In the genomic region with DNA sequence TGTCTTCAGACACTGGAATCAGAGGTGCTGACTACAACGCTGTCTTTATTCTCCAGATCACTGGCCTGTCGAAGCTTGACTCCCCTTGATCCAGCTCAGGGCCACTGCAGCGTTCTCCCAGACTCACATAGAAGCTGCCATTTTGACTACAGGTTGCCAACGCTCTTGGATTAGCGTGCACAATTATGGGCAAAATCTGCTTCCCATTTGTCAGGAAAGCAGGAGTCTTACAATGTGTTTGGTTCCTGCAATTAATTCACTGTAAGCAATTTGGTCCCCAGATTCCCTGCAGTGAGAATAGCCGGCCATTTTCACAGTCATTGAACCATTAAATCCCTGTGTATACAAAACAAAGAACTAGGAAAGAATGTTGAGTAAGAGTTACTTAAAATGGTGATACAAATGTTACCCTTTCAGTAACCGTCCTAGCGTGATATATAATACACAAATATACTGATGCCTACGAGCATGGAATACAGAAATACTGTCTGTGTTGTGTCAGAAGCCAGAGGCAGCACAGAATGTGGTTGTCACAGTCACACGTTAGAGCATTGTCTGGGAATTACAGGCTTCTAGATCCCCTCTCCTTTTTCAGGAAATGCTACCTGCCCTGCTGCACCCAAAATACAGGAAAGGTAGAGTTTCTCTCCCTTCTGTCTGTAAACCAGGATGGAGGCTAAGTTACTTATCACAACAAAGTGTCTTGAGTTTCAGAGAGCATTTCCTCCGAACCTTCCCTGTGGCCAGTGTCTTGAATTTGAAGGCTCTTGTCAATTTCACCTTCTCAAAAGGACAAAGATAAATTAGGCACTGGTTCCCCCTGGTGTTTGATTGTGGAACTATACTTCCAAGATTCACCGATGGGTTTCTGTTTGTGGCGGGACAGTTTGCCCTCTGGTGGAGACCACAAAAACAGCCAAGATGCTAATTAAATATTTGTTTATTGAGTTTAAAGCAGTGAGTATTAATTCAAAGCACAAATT, we compare ENCODE assay signal across 8 mouse cellular contexts. TPM values are rescaled to one million over a fixed set of nuclear protein-coding genes. Genes with fewer than 3 reads are reported as not detected.
DNase-seq lines count a peak whose midpoint lies in the region; ATAC-seq lines count a peak whose summit lies in the region.

No protein-coding gene starts in this region.

- no peaks in the 10 kb centered on the region for H3K36me3 ChIP-seq in heart, embryonic 12.5 days
- H3K36me3 ChIP-seq in forebrain, embryonic 14.5 days (ENCODE audit: control insufficient read depth, insufficient read depth, low read length), result no peaks in the 10 kb centered on the region
- H3K36me3 ChIP-seq in hindbrain, embryonic 12.5 days, result no peaks in the 10 kb centered on the region

- H3K4me1 ChIP-seq in heart, embryonic 12.5 days (replicated peaks), result 0 out of 2 replicates have a peak, but pooled peaks cover 4% of the 10 kb centered on the region
- peaks cover 6% of the 10 kb centered on the region; the same call in 1 of the 2 replicates for H3K4me1 ChIP-seq in forebrain, embryonic 14.5 days (ENCODE audit: control insufficient read depth, insufficient read depth, low read length)
- H3K4me1 ChIP-seq in hindbrain, embryonic 12.5 days, result peaks cover 3% of the 10 kb centered on the region; the same call in 1 of the 2 replicates

- DNase-seq in heart, adult 18-20 months, result peak; percentile 89 to 96
- peak; percentile 65 for DNase-seq in cerebellum, adult 11 months
- DNase-seq in forebrain, embryonic 14.5 days (ENCODE audit: low spot score), result peak; percentile 95
- peak; percentile 56 to 80 for DNase-seq in layer of hippocampus, postnatal 36 days
- DNase-seq in mesoderm, embryonic 11.5 days (ENCODE audit: low read depth, low spot score), result peak; percentile 92
- DNase-seq in right cerebral cortex, postnatal 14 days, result peak; percentile 59

- WGBS in heart, embryonic 12.5 days, result 55% methylated on average over 13 of the region's 13 CpGs
- 4% methylated on average over 13 of the region's 13 CpGs for WGBS in forebrain, embryonic 14.5 days
- 31% methylated on average over 13 of the region's 13 CpGs for WGBS in hindbrain, embryonic 12.5 days

- H3K9ac ChIP-seq in heart, embryonic 12.5 days, result no peak overlapping the region
- 0 out of 2 replicates have a peak overlapping the region, but pooled peaks have one; percentile 22 for H3K9ac ChIP-seq in forebrain, embryonic 14.5 days (ENCODE audit: low read length)
- no peak overlapping the region for H3K9ac ChIP-seq in hindbrain, embryonic 12.5 days

- H3K4me3 ChIP-seq in heart, embryonic 12.5 days, result no peak overlapping the region
- no peak overlapping the region for H3K4me3 ChIP-seq in forebrain, embryonic 14.5 days (ENCODE audit: low read depth, low read length)
- H3K4me3 ChIP-seq in hindbrain, embryonic 12.5 days, result no peak overlapping the region

- no peak for ATAC-seq in heart, embryonic 12.5 days (ENCODE audit: insufficient number of reproducible peaks, low FRiP score)
- ATAC-seq in forebrain, embryonic 14.5 days, result peak; percentile 78
- peak; percentile 32; the same call in 1 of the 2 replicates for ATAC-seq in hindbrain, embryonic 12.5 days (ENCODE audit: low FRiP score)

- no peak overlapping the region for H3K4me2 ChIP-seq in heart, embryonic 12.5 days
- H3K4me2 ChIP-seq in forebrain, embryonic 14.5 days (ENCODE audit: low read length), result peak overlapping the region; percentile 44
- H3K4me2 ChIP-seq in hindbrain, embryonic 12.5 days (replicated peaks), result peak overlapping the region; percentile 17; the same call in 1 of the 2 replicates

- no peaks in the 10 kb centered on the region for H3K9me3 ChIP-seq in heart, embryonic 12.5 days (replicated peaks)
- no peaks in the 10 kb centered on the region for H3K9me3 ChIP-seq in forebrain, embryonic 14.5 days (replicated peaks; ENCODE audit: control insufficient read depth, low read length)
- H3K9me3 ChIP-seq in hindbrain, embryonic 12.5 days (replicated peaks), result no peaks in the 10 kb centered on the region

- H3K27me3 ChIP-seq in heart, embryonic 12.5 days (replicated peaks), result peaks cover 11% of the 10 kb centered on the region
- no peaks in the 10 kb centered on the region for H3K27me3 ChIP-seq in forebrain, embryonic 14.5 days (replicated peaks; ENCODE audit: control insufficient read depth, insufficient read depth, low read length)
- no peaks in the 10 kb centered on the region for H3K27me3 ChIP-seq in hindbrain, embryonic 12.5 days

- H3K27ac ChIP-seq in heart, embryonic 12.5 days (ENCODE audit: poor library complexity, severe bottlenecking), result no peak overlapping the region
- peak overlapping the region; percentile 62 for H3K27ac ChIP-seq in forebrain, embryonic 14.5 days (ENCODE audit: low read depth, low read length)
- H3K27ac ChIP-seq in hindbrain, embryonic 12.5 days, result no peak overlapping the region

RNA-seq across cellular contexts. Expression of gene Tmem170b, which starts 34.0 kb away (rescaled TPM):
- 10 to 100 TPM; 23.1 to 24.9 TPM for total RNA-seq in heart, adult 18-20 months (2021)
- 17.8 and 18.2 TPM in 2 replicates for polyA plus RNA-seq in heart, embryonic 12.5 days (2016; fragmentation: Nextera tagmentation; extraction: Ambion mirVana)
- 32.5 and 46.3 TPM in 2 replicates for polyA plus RNA-seq in forebrain, embryonic 14.5 days (2014; fragmentation: Nextera tagmentation; extraction: Ambion mirVana)
- polyA plus RNA-seq in hindbrain, embryonic 12.5 days (2016; fragmentation: Nextera tagmentation; extraction: Ambion mirVana), result 26.1 and 26.2 TPM in 2 replicates
- 100 to 1,000 TPM in 1 of 2 experiments, 10 to 100 TPM in 1; 99.0 to 101 TPM for total RNA-seq in layer of hippocampus, postnatal 36 days (2021)
